Mouse (Mus musculus) CD4-positive naive resting alpha-beta T cell, adult 57 days (primary cell): ENCODE data around the gene Sox8. TPM values are rescaled to one million over a fixed set of nuclear protein-coding genes. Genes with fewer than 3 reads are reported as not detected.

Experiments used
- total RNA-seq: library from RNA; stranded (reverse); gene quantifications from one replicate; pipeline ENCODE4 v1.2.4, GENCODE M21; 2023

Sox8 gene
- 0.30 TPM for total RNA-seq

DNA sequence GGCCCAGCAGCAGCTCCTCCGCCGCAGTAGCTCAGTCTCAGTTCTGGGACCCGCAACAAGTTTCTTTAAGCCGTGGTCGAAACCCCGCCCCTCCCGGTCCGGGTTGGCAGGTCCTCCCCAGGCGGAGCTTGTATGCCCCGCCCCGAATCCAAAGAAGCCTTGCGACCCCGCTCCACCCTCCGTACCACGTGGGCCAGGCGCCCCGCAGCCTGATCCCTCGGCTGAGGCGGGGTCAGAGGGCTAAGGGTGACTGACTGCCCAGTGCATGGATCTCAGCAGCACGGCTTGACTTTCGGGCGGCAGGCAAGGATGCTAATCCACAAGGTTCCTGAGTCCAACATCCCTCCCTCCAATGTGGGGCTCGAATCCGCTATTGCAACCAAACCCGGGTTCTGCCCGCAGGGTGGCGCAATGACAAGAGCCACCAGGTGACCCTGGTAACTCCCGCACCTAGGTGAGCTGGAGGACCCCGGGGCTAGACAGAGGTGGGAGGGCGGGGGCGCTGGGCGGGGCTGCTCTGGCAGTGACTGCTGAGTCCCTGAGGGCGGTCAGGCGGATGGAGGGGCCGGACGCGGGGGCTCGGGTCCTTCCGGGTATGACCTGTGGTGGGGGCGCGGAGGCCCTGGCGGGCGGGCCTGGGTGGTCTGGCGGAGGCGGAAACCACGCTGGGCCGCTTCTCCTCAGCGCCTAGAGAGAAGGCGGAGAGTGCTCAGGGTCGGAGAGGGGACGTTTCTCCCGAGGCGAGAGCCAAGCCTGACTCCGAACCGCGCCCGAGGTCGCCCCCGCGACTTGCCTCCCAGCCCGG lies at the start of gene Sox8:
TSS of gene Sox8 (minus strand) at position 39 of the 805 bp plus-strand sequence.

DNA sequence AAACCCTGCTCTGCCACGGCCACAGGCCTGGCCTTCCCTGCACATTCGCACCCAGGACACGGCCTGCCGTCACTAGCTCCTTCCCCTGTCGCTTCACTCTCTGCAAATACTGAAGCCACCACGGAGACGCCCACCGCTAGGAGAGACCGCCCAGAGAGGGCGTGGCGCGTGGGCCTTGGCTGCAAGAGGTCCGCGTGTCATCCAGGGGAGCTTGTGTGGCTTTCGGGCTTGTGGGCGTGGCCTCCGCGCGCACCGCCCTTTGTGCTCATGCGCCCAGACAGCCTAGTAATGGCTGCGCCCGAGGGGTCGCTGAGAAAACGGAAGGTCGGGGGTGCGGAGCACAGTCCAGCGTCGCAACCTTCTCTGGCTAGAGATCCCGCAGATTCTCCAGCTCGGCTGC lies 8.4 kb upstream of the Sox8 start, which contains the start of gene Lmf1:
TSS of gene Lmf1 (plus strand) at position 166 of the 400 bp plus-strand sequence.

Other genes starting within 250 kb of the Sox8 start
- gene Tpsab1, start 225.1 kb downstream of the Sox8 start, total RNA-seq = not detected
- not detected for gene Tpsb2, start 204.4 kb downstream of the Sox8 start, total RNA-seq
- not detected for gene Tpsg1, start 201.4 kb downstream of the Sox8 start, total RNA-seq
- 0.74 TPM for gene Cacna1h, start 136.9 kb downstream of the Sox8 start, total RNA-seq
- not detected for gene Tekt4, start 116.1 kb downstream of the Sox8 start, total RNA-seq
- gene Sstr5, start 73.4 kb downstream of the Sox8 start, total RNA-seq = not detected
- 28.7 TPM for gene Lmf1, start 8.4 kb upstream of the Sox8 start, total RNA-seq
- not detected for gene Gng13, start 146.5 kb upstream of the Sox8 start, total RNA-seq
- gene Chtf18, start 156.7 kb upstream of the Sox8 start, total RNA-seq = 7.2 TPM
- 5.6 TPM for gene Rpusd1, start 157.0 kb upstream of the Sox8 start, total RNA-seq
- gene Mslnl, start 165.4 kb upstream of the Sox8 start, total RNA-seq = not detected
- gene Msln, start 183.7 kb upstream of the Sox8 start, total RNA-seq = 2.0 TPM
- 18.2 TPM for gene Narfl, start 203.1 kb upstream of the Sox8 start, total RNA-seq
- gene Haghl, start 215.0 kb upstream of the Sox8 start, total RNA-seq = 28.0 TPM
- gene Ccdc78, start 215.9 kb upstream of the Sox8 start, total RNA-seq = not detected
- 56.0 TPM for gene Fam173a, start 222.2 kb upstream of the Sox8 start, total RNA-seq
- not detected for gene AC134908.4, start 225.0 kb upstream of the Sox8 start, total RNA-seq
- 22.5 TPM for gene Metrn, start 226.4 kb upstream of the Sox8 start, total RNA-seq
- not detected for gene Fbxl16, start 238.4 kb upstream of the Sox8 start, total RNA-seq